Mouse (Mus musculus) adrenal gland, adult 8-10 months (tissue): ENCODE results near the gene Actl6b. TPM values are rescaled to one million over a fixed set of nuclear protein-coding genes. Genes with fewer than 3 reads are reported as not detected.

Experiments
- DNase-seq: peaks from one replicate; pipeline ENCODE4 v3.0.0; 2022
- total RNA-seq, 4 experiments: library from RNA; stranded (reverse); gene quantifications; 2 replicates each; pipeline ENCODE4 v1.2.4; 2022

Actl6b gene
- total RNA-seq, 4 experiments from 2014 or later, result 4.4 to 9.1 (median 6.3) TPM

- no peak for DNase-seq
Measured at GRCm38 (mm10) chr5:137565744-137566143, 12.4 kb downstream of the Actl6b start.

GRCm38 (mm10) chr5:137566416-137566815 lies 13.1 kb downstream of the Actl6b start:
- DNase-seq, result no peak

DNA sequence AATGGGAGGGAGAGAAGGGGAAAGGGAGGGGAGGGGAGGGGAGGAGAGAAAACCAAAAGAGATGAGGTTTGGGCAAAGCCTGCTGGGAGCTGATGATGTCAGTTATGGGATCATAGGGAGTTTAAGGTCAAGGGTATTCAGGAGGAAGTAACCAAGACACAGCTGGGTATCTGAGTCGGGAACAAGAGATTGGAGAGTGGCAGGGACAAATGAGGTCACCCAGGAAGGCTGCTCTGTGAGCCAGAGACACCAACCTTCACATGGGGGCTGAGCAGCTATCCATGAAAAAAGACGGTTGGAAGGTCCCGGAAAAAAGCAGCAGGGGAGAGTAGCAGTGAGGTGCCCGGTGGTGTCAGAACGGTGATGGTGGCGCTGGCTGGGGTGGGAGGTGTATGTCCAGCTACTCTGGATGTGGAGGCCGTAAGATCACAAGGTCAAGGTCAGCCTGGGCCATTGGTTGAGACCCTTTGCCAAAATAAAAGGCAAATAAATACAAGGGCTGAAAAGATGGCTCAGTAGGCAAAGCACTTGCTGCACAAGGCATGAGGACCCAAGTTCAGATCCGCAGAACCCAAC lies 15.0 kb downstream of the Actl6b start:
- DNase-seq, result no peak

DNA sequence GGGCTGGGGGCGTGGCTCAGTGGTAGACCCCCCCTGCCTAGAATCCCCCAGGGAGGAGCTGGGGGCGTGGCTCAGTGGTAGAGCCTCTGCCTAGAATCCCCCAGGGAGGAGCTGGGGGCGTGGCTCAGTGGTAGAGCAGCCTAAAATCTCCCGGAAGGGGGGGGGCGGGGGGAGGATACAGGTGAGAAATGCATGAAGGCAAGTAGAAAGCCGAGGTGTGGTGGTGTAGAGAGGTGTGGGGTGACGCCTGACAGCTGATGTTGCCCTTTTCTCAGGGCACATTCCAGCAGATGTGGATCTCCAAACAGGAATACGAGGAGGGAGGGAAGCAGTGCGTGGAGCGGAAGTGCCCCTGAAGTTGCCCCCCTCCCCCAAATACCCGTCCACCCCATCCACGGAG lies 15.7 kb downstream of the Actl6b start:
- no peak for DNase-seq

DNA sequence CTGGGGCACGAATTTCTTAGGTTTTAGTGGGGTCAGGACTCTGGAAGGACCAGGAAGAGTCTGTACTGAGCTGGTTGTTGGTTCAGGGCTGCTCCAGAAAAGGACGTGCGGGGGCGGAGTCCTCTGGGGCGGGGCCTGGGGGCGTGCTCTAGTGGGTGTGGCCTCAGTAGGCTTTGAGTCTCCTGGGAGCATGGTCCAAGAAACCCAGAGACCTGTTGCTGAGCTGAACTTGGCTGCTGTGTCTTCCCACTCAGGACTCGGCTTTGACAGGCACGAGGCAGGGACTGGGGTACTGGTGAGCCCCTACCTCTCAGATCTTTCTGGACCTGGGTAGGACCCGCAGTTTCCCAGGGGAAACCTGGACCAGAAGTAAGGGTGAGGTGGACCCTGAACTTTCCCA lies 16.3 kb downstream of the Actl6b start, which contains the start of gene Tfr2:
Gene Tfr2 (plus strand): TSS at position 176 of the 400 bp plus-strand sequence.
- DNase-seq, result no peak

- no peak for DNase-seq
Measured at GRCm38 (mm10) chr5:137570181-137570580, 16.9 kb downstream of the Actl6b start.

GRCm38 (mm10) chr5:137570691-137571586 lies 17.6 kb downstream of the Actl6b start:
- no peak for DNase-seq

GRCm38 (mm10) chr5:137574470-137574901 lies 21.2 kb downstream of the Actl6b start:
- no peak for DNase-seq

DNA sequence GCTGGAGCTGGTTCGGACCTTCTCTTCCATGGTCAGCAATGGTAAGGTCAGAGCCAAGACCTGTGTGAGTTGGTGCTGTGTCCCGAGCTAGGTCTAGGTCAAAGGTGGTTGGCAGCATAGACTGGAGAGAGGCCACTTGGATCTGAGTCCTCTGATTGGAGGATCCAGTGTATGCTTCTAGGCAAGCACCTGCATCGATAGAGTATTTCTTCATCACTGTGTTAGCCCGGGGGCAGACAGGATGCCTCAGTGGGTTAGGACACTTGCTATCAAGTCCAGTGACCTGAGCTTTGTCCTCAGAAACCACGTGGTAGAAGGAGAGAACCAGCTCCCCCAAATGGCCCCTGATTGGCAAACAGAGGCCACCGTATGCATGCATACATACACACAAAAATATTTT lies 26.9 kb downstream of the Actl6b start:
- no peak for DNase-seq

DNA sequence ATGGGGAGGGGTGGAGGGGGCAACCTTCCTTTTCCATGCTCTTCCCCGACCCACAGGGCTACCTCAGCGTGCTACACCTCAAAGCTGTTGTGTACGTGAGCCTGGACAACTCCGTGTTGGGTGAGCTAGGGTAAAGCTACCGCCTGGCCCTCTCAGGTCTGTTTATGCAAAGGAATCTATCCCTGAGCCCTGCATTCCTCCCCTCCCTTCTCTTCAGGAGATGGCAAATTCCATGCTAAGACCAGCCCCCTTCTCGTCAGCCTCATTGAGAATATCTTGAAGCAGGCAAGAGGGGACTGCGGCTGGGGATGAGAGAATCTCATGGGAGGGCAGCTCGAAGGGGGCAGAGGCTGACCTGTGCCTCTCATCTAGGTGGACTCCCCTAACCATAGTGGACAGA lies 29.4 kb downstream of the Actl6b start:
- no peak for DNase-seq

DNA sequence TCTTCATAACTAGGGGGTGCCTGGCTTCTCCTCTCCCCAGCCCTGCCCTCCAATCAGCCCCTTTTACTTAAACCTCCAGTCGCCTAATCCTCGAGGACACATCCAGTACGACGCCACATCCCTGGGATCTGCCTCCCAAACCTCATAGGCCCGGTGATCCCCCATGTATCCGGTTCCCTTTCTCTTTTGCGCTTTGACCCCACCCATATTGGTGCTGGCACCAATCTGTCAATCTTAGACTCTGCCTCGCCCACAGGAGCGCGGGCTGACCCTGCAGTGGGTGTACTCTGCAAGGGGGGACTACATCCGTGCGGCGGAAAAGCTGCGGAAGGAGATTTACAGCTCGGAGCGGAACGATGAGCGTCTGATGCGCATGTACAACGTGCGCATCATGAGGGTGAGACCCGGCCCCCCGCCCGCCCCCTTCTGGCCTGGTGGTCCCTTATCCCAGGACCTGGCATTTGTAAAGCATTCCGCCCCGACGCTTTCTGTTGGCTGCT lies 30.4 kb downstream of the Actl6b start:
- DNase-seq, result no peak

DNA sequence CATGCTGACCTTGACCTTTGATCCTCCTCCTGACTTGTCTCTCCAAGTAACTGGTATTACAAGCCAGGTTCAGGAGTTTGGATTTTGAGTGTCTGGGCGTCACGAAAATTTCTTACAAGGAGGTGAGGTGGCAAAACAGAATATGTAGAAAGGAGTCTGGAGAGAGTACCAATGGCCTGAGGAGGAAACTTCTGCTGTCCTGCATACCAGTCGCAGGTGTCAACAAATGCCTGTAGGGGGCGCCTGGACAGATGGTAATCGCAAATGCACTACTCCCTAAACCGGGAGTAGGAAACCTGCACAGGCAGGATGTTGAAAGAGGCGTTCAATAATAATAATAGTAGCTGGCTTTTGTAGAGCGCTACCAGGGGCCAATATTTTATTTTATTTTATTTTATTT lies 31.7 kb downstream of the Actl6b start:
- DNase-seq, result peak; percentile 63

DNA sequence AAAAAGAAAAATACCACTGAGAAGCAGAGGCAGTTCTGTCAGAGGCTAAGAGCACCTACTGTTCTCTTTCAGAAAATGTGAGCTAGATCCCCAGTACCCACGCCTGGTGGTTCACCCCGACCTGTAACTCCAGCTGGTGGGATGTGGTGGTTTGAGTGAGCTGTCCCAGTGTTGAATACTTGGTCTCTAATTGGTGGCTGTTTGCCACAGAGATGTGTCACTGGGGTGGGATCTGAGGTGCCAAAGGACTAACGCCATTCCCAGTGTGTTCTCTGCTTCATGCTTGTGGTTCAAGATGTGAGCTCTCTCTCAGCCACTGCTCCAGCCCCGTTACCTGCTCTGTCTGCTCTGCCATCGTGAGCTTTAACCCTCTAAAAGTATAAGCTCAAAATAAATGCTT lies 37.2 kb downstream of the Actl6b start:
- DNase-seq, result no peak

GRCm38 (mm10) chr5:137595921-137596320 lies 42.6 kb downstream of the Actl6b start:
- no peak for DNase-seq

DNA sequence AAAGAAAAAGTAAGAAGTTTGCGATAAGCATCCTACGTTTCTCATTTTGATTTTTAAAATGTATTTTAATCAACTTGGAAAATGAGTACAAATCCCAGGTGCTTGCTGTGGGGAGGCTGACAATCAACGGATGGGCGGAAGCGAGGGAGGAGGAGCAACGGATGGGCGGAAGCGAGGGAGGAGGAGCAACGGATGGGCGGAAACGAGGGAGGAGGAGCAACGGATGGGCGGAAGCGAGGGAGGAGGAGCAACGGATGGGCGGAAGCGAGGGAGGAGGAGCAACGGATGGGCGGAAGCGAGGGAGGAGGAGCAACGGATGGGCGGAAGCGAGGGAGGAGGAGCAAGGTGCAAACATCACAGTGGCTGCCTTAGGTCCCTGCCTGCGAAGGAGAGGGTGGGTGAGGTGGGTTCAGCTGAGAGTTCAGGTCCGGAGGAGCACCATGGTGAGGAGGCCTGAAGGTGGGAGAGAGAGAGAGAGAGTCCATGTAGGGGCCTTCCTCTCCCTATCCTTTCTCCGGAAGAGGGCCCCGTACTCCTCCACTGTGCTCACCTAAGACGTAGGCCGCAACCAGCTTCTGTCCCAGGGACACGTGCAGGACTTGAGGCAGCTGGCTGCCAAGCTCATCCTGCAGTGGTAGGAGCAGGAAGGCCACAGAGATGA lies 43.4 kb downstream of the Actl6b start:
- DNase-seq, result no peak

GRCm38 (mm10) chr5:137597625-137598024 lies 44.3 kb downstream of the Actl6b start:
- no peak for DNase-seq

DNA sequence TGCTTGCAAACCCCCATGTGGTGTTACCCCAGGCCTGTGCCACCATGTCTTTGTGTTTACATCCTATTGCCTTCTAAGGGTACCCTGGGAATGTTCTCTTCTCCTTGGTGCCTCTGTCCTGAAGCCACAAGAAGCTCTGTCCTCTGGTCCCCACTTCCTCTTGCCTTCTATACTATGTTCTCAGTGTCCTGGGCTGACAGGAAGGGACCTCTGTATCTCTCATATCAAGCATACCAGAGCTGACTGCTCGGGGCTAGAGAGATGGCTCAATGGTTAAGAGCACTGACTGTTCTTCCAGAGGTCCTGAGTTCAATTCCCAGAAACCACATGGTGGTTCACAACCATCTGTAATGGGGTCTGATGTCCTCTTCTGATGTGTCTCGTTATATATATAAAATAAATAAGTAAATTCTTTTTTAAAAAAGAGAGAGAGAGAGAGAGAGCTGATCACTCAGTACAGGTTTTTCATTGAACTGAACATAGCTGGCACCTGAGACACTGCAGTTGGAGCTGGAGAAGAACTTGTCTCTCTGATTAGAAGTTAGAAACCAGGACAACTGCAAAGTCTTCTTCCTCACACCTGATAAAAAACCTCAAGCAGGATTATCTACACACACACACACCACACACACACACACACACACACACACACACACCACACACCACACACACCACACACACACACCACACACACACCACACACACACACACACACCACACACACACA lies 44.9 kb downstream of the Actl6b start:
- DNase-seq, result no peak

DNA sequence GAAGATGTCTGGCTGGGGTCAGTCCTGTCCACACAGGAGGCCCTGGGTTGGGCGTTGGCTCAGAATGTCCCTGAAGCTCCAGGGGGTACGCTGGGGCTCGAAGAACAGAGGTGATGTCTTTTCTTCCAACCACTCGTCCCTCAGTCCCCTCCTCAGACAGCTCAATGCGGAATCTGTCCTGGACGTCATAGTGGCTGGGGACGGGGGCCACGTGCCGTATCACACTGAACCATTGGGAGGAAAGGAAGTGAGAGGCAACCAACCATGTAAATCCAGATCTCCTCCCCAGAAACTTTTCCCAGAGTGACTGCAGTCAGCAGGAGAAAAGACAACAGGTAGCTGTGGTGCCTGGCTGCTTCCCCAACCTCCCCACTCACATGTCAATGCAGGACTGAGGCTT lies 46.3 kb downstream of the Actl6b start:
- no peak for DNase-seq

- no peak for DNase-seq
Measured at GRCm38 (mm10) chr5:137600281-137600618, 46.9 kb downstream of the Actl6b start.

- DNase-seq, result peak; percentile 94
Measured at GRCm38 (mm10) chr5:137600619-137601364, 47.5 kb downstream of the Actl6b start, which contains the start of gene Mospd3. Gene Mospd3, minus strand, starts transcription at chr5:137601058.

DNA sequence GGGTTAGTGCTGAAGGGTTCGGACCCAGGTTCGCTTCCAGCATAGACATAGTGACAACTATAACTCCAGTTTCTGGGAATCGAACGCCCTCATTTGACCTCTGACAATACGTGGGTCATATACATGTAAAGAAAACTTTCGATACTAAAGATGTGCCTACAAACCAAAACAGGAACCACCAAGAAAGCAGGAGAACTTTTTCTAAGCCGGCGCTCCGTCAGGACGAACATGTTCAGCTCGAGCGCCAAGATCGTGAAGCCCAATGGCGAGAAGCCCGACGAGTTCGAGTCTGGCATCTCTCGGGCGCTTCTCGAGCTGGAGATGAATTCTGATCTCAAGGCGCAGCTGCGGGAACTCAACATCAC lies 48.0 kb downstream of the Actl6b start:
- DNase-seq, result no peak
